Mouse (Mus musculus) liver, adult 2 months (tissue): ENCODE results near the gene Brpf1.

Experiments
- CTCF ChIP-seq: fragments of 200-500 bp; IDR thresholded peaks from 2 replicates; pipeline ENCODE4 v1.5.1; 2011; ENCODE audit warnings: low read depth, low read length, control low read depth
- POLR2A ChIP-seq: fragments of 200-500 bp; IDR thresholded peaks from 2 replicates; pipeline ENCODE4 v1.6.1; 2011; ENCODE audit warnings: low read length, control low read depth; ENCODE audit not compliant: insufficient read depth; ENCODE audit errors: extremely low read depth

- TF ChIP-seq CTCF (no peak), POLR2A (no peak)
These were observed 23.4 kb upstream of the Brpf1 start for GRCm38 (mm10) chr6:113283500-113283899.
